Mouse (Mus musculus): ENCODE data around the gene Cog1.
"Not testable (repeated sequence)": the region's sequence is repeated elsewhere in the genome, so short reads cannot be mapped to it uniquely, and the experiment has no call there.

Cog1 gene

DNA sequence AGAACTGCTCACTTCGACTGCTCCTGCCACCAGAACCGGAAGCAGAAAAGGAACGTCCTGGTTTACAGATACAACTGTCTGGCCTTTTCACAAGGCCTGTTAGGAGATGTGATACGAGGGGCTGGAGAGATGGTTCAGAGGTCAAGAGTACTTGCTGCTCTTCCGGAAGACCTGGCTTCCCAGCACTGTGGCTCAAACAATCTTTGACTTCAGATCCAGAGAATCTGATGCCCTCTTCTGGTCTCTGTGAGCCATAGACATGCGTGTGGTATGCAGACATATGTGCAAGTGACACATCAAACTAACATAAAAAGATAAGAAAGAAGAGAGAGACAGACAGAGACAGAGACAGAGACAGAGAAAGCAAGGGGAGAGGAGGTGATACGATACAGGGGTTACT lies 16.7 kb upstream of the Cog1 start:
- no peak for DNase-seq (ENCODE audit: low spot score)

DNA sequence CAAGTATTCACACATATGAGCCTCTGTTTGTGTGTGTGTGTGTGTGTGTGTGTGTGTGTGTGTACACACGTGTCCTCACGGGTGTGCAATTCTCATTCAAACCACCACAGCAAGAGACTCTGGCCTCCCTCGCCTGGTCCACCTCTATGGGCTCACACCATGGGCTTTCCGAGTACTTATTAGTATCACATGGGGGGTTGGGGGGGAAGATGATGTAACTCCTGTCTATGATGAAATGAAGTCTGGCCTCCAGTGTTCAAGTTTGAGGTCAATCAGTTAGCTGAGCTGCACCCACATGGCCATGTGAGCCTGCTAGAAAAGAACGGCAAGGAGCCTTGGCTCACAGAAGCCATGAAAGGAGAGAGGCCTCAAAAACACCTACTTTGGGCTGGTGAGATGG lies 15.6 kb upstream of the Cog1 start:
- DNase-seq (ENCODE audit: low spot score): no peak

DNA sequence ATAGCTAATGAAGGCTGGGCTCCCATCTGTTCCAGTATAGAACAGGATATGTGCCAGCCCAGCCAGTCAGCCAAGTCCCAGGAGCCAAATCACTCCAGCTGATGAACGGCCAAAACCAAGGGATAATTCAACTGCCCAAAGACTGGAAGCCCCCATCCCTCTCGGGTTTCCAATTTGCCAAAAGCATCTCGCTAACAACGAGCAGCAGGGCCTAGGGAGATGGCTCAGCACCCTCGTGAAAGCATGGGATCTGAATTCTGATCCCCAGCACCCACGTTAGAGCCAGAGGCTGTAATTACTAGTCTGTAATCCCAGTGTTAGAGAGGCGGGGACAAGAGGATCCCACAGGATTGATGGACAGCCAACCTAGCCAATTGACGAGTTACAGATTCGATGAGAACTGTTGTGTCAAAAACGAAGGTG lies 14.3 kb upstream of the Cog1 start:
- DNase-seq (ENCODE audit: low spot score): no peak

DNA sequence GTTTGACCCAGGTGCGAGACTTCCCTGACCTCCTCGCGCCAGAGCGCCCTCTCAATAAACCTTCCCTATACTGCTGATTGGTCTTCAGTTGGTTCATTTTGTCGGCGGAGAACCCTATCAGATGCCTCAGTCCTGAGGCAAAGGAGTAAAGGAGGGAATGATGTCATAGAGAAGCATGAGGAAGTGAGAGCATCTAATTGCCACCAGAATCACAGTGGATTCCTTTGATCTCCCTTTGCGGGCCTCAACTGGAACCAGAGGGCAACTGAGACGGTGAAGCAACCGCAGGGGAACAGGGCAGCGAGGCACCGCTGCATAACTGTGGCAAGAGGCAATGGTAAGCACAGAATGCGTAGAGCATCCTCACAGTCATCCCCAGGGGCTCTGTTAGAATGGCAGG lies 10.3 kb upstream of the Cog1 start:
- no peak for DNase-seq (ENCODE audit: low spot score)

DNA sequence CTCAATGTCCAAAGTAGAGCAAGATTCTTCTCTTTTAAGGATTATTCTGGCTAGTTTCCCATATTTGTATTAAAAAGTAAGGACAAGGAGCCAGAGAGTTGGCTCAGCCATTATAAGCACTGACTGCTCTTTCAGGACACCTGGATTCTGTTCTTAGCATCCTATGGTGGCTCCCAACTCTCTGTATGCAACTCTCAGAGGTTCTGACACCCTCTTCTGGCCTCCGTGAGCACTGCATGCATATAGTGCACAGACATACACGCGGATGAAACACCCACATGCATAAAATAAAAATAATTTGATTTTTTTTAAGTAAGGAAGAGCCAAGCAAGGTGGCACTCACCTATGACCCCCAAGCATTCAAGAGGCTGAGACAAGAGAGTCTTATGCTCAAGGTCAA lies 3.8 kb upstream of the Cog1 start:
- DNase-seq (ENCODE audit: low spot score): no peak

DNA sequence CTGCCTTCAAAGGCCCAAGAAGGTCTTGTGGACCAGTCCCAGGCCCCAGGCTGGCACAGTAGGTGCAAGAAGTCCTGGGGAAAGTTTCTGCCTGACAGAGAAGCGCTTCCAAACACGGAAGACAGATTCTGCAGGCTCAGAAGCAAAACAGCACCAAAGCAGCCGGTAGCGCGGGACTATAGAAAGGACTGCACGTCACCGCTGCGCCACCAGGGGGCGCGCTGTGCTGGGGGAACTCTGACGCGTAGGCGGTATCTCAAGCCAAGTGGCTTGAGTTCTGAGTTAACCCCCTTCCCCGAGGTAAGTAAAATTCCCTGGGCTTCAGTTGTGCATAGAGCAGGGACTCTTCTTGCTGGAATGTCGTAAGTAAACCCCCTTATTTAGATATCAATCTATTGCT lies 817 bp upstream of the Cog1 start:
- peak; percentile 87 for DNase-seq (ENCODE audit: low spot score)

DNA sequence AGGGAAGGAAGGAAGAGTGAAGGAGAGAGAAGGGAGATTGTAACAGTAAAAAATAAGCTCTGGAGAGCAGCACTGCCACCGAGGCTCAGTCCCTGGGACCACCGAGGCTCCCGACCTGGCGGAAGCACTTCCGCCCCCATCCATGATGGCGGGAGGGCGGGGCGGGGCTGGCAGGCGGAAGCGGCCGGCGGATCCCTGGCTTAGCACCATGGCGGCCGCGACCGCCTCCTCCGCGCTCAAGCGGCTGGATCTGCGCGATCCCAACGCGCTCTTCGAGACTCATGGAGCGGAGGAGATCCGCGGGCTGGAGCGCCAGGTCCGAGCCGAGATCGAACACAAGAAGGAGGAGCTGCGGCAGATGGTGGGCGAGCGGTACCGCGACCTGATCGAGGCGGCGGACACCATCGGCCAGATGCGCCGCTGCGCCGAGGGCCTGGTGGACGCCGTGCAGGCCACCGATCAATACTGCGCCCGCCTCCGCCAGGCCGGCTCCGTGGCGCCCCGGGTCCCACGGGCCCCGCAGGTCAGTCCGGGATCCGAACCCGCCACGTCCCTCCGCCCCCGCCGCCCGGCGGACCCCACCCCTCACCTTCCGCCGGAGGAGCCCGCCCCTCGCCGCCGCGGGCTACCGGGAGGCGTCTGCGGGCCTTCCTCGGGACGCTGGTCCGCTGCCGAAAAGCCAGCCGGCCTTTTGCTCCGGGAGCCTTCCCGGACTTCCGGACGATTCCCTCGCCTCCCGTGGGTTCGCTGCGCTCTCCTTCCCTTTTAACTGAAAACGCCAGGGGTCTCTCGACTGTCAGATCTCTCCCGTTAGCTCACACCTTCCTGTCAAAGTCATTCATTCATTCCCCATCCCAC lies 613 bp downstream of the Cog1 start, which contains the start of gene Slc39a11:
Gene Slc39a11, minus strand, starts transcription at position 727 of the 858 bp plus-strand sequence.
- peak; percentile 86 for DNase-seq (ENCODE audit: low spot score)

DNA sequence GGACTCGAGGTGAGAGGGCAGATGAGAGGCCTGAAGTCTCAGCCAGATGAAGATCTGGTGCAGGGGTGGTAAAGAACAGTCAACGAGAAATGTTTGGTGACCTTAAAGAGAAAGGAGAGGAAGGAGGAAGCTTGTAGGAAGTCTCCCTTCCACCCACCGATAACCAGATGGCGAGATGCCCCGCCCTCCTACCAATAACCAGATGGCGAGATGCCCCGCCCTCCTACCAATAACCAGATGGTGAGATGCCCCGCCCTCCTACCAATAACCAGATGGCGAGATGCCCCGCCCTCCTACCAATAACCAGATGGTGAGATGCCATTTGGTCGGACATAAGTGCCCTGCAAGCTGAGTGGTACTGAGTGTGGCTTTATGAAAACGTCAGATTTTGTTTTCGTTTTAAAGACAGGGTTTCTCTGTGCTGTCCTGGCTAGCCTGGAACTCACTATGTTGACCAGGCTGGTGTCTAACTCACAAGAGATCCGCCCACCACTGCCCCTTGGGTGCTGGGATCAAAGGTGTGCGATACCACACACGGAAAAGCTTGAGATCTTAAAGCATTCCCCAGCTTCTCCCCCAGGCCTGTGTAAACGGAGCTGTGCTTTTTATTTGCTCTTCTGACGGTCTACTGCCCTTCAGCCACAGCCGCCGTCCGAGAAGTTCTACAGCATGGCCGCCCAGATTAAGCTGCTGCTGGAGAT lies 2.4 kb downstream of the Cog1 start:
- peak; percentile 18 for DNase-seq (ENCODE audit: low spot score)

DNA sequence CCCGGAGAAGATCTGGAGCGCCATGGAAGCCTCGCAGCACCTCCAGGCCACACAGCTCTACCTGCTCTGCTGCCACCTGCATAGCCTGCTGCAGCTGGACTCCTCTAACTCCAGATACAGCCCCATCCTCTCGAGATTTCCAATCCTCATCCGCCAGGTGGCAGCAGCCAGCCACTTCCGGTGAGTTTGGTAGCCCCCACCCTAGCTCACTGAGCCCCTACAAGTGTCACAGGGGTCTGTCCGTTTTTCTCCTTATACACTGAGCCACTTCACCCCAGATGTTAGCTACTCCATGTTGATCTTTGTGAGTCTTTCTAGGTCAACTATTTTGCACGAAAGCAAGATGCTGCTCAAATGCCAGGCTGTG lies 2.9 kb downstream of the Cog1 start:
- peak; percentile 78 for DNase-seq (ENCODE audit: low spot score)

DNA sequence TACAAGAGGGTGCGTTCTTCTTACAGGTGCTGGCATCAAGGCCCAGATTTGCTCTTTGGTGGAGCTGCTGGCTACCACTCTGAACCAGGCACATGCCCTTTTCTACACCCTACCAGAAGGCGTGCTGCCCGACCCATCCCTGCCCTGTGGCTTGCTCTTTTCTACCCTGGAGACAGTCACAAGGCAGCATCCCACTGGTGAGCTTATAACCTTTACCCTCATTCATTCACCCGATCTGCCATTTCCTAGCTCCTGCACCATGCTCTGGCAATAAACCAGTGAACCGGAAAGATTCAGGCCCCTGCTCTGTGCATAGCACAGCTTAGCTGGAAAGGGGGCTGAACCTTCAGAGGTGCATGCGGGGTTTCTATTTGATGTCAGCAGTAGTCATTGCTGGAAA lies 3.5 kb downstream of the Cog1 start:
- DNase-seq (ENCODE audit: low spot score): no peak

DNA sequence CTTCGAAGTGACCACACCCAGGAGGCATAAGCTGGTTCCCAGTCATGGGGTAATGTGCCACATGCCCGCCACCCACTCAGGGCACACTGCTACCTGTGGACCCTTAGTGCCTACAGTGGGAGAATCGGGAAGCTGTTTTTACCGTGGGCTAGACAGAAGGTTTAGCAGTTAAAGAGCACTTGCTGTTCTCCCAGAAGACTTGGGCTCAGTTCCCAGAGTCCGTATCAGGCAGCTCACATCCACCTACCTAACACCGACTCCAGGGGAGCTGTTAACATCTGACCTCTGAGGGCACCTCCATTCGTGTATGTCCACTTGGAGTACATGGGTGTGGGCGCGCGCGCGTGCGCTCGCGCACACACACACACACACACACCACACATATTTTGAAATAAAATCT lies 5.1 kb downstream of the Cog1 start:
- DNase-seq (ENCODE audit: low spot score): no peak

DNA sequence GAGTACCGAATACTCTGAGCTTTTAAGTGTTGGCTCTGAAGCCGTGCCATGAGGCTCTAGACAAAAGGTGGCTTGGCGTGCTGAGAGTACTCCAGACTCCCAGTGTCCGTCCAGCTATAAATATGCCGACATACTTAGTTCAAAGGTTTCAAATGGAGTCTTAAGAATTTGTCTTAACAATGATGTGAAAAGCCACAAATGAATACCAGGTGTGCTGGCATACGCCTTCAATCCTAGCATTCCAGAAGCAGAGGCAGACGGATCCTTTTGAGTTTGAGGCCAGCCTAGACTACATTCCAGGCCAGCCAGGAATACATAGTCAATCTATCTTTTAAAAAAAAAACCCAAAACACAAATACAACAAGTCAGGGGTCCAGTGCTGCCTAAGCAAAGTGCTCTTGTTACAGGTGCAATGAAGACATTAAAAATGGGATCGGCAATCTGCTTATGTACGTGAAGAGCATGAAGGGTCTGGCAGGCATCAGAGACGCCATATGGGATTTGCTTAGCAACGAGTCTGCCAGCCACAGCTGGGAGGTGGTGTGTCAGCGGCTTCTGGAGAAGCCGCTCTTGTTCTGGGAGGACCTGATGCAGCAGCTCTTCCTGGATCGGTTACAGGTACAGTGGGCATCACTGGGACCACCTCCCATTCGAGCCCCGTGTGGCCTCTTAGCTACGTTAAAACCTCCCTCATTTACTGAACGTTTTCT lies 5.7 kb downstream of the Cog1 start:
- peak; percentile 46 for DNase-seq (ENCODE audit: low spot score)

DNA sequence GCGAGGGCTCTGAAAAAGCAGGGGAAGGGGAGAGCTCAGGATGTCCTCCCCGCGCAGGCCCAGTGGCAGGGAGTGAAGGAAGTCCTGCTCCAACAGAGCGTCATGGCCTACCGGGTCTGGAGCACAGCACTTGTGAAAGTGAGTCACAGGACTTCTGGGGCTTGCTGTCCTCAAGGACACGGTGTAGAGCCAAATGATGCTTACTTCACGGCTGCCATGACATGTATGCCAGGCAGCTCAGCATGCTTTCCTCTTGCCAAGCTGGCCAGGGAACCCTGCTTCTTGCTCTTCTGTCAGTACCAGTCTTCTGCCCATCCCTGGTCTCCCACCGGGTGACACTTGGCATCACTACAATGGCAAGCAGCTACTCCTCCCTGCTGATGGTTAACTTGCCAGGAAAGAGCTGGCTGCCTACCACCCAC lies 7.6 kb downstream of the Cog1 start:
- no peak for DNase-seq (ENCODE audit: low spot score)

DNA sequence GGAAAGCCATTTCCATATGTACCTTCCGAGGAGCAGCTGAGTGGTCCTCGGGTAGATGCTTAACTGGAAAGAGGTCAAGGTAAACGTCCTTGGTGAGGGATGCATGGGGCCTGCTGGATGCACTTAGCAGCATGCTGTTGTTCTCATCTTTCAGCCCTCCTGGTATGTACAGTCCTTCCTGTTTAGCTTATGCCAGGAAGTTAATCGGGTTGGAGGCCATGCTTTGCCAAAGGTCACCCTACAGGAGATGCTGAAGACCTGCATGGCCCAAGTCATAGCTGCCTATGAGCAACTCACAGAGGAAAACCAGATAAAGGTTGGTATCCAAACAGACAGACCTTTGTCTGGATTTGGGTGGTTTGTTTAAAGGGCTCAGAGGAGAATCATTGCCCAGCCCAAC lies 8.3 kb downstream of the Cog1 start:
- no peak for DNase-seq (ENCODE audit: low spot score)

DNA sequence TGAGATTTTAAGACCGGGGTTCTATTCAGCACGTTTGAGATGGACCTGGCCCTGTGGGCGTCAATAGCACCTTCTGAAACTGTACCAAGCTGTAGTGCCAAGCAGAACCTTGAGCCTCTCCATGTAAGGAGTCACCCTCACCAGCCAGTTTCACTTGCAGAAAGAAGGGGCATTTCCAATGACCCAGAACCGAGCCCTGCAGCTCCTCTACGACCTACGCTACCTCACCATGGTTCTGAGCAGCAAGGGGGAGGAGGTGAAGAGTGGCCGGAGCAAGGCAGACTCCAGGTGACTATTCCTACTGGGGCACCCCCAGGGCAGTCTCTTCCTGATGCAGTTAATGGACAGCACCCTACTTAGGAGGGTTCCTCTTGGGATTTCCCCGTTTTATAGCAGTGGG lies 9.3 kb downstream of the Cog1 start:
- DNase-seq (ENCODE audit: low spot score): no peak

DNA sequence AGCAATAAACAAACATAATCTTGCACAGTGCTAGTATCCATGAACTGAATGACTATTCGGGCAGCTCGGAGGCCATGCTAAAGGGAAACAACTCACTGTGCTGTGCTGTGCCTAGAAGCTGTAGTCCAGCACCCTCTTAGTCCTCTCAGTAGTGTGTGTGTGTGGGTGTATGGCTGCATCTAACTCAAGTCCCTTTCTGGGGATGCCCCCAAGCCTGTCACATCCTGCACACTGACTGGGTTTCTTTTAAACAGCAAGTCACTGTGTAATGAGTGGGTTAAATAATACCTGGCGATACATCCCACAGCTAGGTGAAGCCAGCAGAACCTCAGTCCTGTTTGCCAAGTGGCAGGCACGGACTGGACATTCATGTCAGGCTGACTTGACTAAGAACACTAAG lies 9.8 kb downstream of the Cog1 start:
- DNase-seq (ENCODE audit: low spot score): no peak

DNA sequence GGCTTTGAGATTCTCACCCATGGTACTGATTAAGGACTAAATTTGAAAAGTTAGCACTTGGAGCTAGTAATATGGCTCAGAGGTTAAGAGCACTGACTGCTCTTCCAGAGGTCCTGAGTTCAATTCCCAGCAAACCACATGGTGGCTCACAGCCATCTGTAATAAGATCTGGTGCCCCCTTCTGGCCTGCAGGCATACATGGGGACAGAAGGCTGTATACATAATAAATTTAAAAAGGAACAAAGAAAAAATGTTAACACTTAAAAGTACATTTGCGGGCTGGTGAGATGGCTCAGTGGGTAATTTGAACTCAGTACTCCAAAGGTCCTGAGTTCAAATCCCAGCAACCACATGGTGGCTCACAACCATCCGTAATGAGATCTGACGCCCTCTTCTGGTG lies 11.2 kb downstream of the Cog1 start:
- not testable (repeated sequence) for DNase-seq (ENCODE audit: low spot score)

DNA sequence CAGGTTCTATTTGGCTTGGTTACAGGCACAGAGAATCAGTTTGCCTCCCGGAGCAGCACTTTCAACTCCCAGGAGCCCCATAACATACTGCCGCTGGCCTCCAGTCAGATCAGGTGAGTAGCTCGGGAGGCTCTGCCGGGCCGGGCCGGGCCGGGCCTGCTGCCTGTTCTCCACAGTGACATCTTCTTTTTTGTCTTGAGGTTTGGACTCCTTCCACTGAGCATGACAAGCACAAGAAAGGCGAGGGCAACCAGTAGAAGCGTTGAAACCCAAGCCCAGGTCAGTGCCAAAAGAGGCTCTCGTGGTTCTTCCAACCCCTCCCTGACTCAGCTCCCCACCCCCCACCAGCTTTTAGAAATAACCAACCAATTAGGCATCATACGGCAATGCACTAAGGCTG lies 12.0 kb downstream of the Cog1 start:
- no peak for DNase-seq (ENCODE audit: low spot score)

DNA sequence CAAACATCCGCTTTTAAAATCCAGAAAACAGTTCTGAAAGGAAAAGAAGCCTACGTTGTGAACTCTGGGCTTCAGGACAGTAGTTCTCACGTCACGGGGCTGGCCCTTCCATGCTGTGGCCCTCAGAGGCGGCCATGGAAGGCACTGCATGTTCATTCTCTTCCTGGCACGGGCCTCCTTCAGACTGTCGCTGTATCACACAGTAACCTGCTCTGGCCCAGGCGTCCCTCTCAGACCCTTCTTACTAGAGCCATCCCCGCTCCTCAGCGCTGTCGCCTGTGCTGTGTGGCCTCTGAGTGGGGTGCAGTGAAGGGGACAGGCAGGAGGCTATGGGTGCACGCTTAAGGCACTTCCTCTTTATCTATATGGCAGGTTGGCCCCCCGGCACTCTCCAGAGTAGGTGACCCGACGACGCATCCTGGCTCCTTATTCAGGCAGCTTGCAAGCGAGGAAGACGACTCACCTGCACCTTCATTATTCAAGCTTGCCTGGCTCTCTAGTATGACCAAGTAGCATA lies 12.9 kb downstream of the Cog1 start:
- no peak for DNase-seq (ENCODE audit: low spot score)

DNA sequence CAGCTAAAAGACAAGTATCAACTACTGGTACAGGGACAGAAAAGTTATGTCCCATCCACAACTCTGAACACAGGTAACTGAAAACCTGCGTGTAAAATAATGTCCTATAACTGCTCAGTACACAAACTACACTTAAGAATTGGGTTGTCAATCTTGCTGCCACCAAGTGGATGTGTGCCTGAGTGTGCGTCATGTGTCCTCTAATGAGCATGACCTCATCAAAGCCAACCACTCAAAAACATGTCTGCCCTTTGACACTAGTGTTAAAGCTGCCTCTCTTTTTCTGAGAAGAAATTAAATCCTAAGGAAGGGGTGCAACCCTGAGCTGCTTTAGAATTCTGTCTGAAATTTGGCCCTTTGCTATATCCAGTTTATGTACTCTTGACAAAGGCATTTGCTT lies 15.3 kb downstream of the Cog1 start:
- DNase-seq (ENCODE audit: low spot score): no peak

DNA sequence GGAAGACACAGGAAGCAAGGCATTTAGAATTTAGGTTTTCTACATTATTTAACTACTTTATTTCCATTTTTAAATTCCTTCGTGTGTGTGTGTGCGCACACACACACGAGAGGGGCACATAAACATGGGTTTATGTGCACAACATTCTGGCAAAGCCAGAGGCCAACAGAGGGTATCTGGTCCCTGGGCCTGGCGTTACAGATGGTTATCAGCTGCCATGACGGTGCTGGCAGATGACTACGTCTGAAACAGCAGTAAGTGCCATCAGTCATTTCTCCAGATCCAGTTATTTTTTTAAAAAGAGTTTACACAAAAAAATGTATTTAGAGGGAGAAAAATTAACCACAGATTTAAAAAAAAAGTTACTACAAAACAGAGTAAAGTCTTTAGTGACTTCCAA lies 17.2 kb downstream of the Cog1 start:
- no peak for DNase-seq (ENCODE audit: low spot score)

DNA sequence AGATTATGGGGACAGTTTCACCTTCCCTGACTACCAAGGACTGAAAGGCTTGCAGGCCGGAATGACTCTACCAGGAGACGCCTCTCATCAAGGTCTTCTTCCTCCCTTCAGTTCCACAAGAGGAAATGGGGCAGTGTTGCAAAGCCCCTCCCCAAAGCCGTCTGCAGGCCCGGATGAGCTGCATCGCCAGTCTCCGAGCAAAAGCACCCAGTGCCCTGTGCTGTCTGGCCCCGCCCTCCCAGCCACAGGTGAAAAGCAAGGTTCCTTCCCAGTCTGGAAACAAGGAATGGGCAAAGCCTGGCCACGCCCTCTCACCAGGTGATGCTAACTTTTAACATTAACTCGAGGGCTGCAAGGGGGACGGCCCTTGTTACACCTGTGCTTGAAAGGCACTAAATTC lies 17.7 kb downstream of the Cog1 start:
- no peak for DNase-seq (ENCODE audit: low spot score)

DNA sequence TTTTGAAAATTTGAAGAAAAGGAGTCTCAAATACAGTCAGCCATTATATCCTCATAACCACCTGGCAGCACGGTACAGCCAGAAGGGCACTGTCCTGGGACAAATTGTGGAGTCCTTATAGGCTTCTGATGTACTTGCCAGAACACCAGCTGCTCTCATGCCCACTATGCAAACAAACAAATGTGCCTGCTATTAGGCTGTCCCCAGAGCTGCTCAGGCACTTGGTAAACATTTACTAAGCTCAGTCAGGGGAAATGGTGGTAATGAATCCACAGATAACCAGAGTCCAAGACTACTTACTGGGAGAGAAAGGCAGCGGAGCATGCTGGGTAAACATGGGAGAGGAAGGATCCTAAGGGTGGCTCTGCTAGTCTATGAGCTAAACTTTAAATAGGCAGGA lies 18.2 kb downstream of the Cog1 start:
- no peak for DNase-seq (ENCODE audit: low spot score)

Measured in embryo, embryonic 10.5 days (tissue).